Mouse (Mus musculus) lung, postnatal 10 days (tissue): ENCODE results near the gene Olfr319.
"Not testable (repeated sequence)": the region's sequence is repeated elsewhere in the genome, so short reads cannot be mapped to it uniquely, and the experiment has no call there.

Source experiments
- DNase-seq: peaks from one replicate; pipeline ENCODE4 v3.0.0; 2021

The Olfr319 gene

GRCm38 (mm10) chr11:58698862-58699261, at the start of gene Olfr319:
Olfr319 (plus strand) TSS chr11:58699162.
- DNase-seq: no peak

- no peak for DNase-seq
These were observed 43.8 kb upstream of the Olfr319 start for GRCm38 (mm10) chr11:58655151-58655550.

- no peak for DNase-seq
These were observed 40.4 kb upstream of the Olfr319 start, which contains the start of gene Olfr322 for GRCm38 (mm10) chr11:58658596-58658995. Olfr322 (plus strand) TSS chr11:58658782.

DNA sequence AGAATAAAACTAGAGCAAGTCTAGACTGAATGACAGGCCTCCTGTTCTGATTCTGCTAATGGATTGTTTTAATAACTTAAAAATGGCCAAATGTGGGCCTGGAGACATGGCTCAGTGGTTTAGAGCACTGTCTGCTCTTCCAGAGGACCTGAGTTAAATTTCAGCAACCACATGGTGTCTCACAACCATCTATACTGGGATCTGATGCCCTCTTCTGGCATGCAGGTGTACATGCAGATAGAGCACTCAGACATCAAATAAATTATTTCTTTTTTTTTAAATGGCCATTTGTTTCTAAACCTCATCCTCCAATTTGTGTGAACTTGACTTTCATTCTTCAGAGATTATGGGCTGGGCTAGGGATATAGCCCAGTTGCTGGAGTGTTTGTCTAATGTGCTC, 29.7 kb upstream of the Olfr319 start:
- no peak for DNase-seq

- DNase-seq: no peak
These were observed 27.1 kb upstream of the Olfr319 start for GRCm38 (mm10) chr11:58671825-58672224.

- no peak for DNase-seq
These were observed 18.2 kb upstream of the Olfr319 start, which contains the start of gene Olfr320 for GRCm38 (mm10) chr11:58680799-58681198. Olfr320 (plus strand) TSS chr11:58681099.

- no peak for DNase-seq
These were observed 10.1 kb downstream of the Olfr319 start for GRCm38 (mm10) chr11:58709086-58709485.

DNA sequence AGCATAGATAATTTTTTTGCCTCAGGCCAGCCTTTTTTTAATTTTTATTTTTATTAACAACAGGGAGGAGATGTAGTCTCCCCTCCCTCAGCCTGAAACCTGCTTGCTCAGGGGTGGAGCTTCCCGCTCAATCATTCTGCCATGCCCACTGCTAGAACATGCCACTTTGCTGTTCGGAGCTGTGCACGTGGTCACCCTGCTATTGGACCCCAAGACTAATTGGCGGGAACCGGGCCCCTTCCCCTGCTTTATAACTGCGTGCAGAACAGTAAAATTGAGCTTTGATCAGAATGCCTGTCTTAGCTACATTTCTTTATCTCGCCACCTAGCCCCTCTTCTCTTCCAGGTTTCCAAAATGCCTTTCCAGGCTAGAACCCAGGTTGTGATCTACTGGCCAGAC, 18.8 kb downstream of the Olfr319 start:
- DNase-seq: not testable (repeated sequence)

DNA sequence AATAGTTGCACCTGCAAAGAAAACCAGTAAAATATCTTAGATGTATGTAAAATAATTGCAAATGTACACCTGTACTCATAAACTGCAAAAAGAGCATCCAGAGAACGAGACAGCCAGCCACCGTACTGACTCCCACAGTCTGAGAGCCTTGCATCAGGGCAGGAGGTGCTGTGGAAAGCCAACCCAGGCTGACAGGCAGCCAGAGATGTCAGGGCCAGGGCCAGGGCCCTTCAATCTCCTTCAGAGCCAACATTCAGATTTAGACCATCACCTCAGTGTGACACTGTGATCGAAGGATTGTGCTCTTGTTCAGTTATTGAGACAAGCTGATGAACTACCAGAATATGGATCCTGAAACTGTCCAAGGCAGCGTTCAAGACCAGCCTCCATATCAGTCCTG, 20.7 kb downstream of the Olfr319 start:
- DNase-seq: no peak

- DNase-seq: no peak
These were observed 25.0 kb downstream of the Olfr319 start, which contains the start of gene Olfr318 for GRCm38 (mm10) chr11:58723914-58724313. Olfr318 (minus strand) TSS chr11:58724014.

GRCm38 (mm10) chr11:58727896-58728650, 29.1 kb downstream of the Olfr319 start:
- DNase-seq: not testable (repeated sequence)

DNA sequence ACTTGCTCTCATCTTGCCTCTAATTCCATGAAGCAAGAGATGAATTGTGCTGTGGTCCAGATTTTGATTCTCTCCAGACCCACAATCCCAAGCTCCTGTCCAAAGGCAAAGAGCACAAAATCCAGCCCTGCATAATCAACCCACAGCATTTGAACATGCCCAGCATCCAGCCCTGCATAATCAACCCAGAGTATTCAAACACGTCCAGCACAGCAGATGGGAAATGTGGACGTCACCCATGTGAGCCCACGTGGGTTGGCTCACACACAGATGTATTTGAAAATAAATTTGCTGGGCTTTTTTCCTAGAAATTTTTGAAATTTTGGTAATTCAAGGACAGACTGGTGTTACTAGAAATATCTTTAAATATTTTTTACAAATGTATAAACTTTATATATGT, 34.4 kb downstream of the Olfr319 start:
- peak; percentile 28 for DNase-seq

- no peak for DNase-seq
These were observed 39.9 kb downstream of the Olfr319 start, which contains the start of gene Olfr317 for GRCm38 (mm10) chr11:58738792-58739262. Olfr317 (minus strand) TSS chr11:58739212.

DNA sequence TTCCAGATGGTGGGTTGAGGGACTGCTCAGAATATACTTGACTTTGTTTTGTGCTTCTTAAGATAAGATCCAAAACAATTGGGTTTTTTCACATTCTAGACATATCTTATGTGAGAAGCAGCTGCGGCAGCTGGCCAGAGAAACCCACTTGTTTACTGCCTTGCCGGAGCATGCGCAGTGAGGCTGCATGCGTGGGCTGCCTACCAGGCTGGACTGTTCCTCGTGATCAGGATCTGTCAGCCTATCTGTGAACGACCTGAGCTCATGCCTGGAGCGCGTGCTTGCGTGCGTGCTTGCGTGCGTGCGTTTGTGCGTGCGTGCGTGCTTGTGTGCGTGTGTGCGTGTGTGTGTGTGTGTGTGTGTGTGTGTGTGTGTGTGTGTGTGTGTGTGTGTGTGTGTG, 52.1 kb downstream of the Olfr319 start:
- DNase-seq: not testable (repeated sequence)

DNA sequence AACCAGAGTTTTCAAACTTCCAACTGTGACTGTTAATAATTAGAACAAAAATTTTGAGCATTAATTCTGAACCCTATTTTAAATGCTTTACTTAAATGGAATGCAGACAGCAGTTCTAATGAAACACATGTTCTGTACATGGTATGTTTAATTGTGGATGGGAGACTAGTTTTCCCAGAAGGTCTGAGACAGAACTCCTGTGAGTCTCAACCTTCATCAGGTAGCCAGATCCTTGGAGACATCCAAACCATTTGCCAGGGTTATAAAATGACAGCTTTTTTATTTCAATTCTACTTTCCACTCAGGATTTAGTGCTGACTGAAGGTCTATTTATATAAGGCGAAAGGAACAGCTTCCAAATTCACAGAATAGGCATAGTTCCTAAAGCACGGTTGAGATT, 53.5 kb downstream of the Olfr319 start, which contains the start of gene Olfr316:
Gene Olfr316, plus strand, starts transcription at position 301 of the 400 bp plus-strand sequence.
- no peak for DNase-seq
